Mouse (Mus musculus) layer of hippocampus, adult 18-20 months (tissue): ENCODE data around the gene Camta1. TPM values are rescaled to one million over a fixed set of nuclear protein-coding genes. Genes with fewer than 3 reads are reported as not detected.

ENCODE experiments used
- DNase-seq, 2 experiments: peaks; one replicate each; pipeline ENCODE4 v3.0.0; 2022; ENCODE audit warnings: low spot score in 2 of 2
- total RNA-seq, 2 experiments: library from RNA; stranded (reverse); gene quantifications; 2 replicates each; pipeline ENCODE4 v1.2.3; 2021

Camta1 gene
- total RNA-seq, 2 experiments from 2014 or later, result 279 to 302 TPM

DNA sequence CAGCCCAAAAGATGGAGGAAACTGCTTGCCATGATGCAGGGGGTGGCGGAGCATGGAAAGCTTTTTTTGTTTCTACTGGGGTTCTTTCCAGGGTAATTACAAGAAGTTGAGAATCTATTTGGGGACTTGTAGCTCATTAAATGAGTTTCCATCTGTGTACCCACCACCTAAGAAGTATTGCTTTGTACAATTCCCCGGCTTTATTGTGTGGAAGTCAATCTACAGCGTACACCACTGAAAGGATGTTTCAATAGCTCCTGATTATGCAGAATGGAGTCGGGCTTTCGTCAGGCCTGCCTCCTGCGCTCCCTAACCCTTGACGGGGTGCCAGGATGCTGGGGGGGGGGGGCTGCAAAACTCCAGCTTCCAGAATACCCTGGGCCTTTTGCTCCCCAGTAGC is 167.1 kb downstream of the Camta1 start:
- no peak for DNase-seq

DNA sequence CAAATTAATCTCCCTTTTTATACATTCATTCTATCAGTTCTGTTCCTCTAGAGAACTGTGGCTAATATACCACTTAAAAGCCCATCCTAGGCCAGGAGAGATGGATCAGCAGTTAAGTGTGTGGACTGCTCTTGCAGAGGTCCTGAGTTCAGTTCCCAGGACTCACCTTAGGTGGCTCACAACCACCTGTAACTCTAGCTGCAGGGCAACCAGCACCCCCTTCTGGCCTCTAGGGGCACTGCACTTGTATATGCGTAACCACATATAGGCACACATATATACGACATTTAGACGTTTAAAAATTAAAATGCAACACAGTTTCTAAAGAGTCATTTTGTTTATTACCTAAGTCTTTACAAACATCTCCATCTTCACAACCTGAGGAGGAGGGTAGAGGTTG is 167.6 kb downstream of the Camta1 start:
- no peak for DNase-seq

DNA sequence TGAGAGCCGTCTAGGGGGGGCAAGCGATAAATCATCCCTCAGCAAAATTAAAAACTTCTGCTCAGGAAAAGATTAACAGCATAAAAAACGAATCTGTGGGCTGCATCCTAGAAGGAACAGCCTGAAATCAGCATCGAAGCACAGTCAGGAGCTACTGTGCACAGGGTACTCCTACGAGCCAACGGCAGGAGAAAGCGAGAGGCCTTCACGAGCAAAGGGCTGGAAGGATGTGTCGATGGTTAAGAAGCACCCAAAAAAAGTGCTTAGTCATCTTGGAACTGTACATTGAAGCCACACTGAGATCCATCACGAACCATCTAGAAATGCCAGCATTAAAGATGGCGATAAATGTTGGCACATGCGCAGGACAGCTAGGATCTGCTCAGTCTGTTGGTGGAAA is 171.6 kb downstream of the Camta1 start:
- peak in 1 of 2 experiments; percentile 33 for DNase-seq

DNA sequence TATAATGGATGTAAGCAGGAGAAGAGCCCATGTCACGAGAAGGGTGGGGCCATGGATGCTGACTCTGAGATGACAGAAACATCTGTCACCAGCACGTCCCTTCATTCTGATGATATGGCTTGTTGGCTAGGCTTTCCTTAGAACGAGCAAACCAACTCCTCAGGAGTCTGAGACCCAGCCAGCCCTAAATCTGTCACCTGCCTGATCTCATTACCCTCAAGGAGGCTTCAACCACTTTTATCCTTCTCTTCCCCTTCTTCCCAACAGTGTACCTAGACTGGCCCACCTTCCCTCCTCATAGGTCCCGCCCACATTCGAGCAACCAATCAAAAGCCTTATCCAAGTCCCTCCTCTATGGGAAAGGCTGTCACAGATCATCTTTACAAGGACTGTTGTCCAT is 173.5 kb downstream of the Camta1 start:
- no peak for DNase-seq

DNA sequence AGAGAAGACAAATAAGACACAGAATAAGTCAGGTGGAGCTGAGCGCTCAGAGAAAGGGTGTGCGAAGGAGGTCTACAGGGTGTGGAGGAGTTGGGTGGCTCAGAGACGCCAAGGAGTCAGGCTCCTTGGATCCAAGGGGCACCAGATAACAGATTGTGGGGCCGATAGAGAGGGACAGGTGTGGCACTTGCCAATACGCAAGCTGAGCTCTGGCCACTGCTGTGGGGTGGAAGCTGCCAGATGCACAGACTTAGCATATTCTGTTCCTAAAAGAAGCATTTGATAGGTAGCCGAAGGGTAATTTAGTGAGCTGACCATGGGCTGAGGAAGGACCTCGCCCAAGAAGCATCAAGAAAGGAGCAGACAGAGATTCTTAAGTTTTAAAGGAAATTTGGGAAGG is 177.1 kb downstream of the Camta1 start:
- DNase-seq, result no peak

DNA sequence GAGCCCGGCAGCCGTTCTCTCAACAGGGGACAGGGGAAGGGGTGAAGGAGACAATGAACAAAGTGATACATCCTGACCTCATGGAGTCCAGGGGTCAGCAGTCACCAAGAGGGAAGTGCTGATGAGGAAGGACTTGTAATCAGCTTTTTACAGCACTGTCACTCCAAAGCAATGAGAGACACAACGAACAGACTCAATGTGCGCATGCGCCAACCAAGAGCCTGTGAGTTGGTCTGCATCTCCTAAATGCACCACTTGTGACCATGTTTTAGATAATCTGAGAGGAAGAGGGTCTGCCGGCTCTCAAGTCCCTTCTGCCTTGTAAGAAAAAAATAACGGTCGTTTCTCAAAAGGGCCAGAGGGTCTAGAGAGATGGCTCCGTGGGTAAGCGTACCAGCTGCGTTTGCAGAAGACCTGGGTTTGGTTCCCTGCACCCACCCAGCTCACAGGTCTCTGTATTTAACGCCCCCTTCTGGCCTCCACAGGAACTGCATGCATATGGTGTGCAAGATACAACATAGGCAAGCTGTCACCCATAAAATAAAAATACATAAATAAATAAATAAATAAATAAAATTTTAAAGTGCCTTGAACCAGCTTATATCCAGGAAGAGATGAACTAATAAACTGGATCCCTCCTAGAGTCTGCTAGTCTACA is 178.7 kb downstream of the Camta1 start:
- DNase-seq, result no peak

DNA sequence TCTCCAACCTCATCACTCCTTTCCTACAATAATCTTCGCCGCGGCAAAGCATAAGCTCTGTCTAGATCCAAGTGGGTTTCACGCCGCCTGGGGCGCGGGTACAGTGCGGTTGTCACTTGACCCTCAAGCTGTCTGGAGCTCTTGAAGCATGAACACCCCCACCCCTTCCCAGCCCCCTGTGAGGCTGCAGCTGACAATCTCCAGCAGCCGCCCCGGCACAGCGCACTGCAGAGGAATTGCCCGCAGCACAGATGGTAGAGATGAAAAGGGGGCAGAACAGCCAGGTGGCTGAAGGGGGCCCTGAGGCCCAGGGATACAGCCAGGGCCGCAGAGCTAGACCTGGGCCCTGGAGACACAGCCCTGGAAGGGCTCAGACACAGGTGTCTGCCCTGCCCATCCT is 189.2 kb downstream of the Camta1 start:
- DNase-seq, result no peak

DNA sequence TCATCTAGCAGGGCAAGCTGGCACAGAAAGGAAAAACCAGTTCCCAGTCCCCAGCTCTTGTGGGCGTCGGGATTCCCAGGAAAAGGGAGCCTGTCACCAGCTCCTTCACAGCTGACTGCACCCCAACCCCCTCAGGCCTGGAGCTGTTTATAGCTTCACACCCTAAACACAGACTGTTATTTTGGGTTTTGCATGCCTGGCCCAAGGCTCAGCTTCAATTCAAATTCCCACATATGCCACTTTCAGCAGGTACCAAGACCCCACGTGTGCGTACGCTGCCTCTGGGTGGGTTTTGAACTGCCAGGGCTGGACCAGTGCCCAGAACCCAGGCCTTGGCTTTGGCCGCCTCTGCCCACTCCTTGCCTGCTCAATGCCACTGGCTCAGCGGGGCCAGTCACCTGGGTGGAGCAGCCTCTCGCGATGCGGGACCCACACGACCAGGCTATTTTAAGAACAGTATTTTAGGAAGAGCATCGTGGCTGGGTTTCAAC is 195.2 kb downstream of the Camta1 start:
- DNase-seq, result peak in 1 of 2 experiments; percentile 27

DNA sequence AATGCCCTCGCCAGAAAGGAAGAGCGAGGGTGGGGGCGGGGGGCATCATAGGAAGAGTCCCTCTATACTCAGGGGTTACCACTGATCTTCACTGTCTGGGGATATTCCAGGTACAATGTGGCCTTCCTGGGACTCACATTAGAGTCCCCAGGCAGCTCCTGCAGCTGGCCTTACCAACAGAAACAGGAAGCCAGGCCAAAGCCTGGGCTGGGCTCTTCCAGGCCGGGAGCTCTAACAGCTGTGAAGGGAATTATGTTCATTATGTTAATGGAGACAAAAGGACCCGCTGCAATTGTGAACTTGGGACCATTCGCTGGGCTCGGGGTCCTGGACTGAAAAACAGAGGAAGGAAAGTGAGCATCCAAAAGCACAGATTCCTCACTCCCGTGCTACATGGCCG is 200.2 kb downstream of the Camta1 start:
- DNase-seq, result no peak

DNA sequence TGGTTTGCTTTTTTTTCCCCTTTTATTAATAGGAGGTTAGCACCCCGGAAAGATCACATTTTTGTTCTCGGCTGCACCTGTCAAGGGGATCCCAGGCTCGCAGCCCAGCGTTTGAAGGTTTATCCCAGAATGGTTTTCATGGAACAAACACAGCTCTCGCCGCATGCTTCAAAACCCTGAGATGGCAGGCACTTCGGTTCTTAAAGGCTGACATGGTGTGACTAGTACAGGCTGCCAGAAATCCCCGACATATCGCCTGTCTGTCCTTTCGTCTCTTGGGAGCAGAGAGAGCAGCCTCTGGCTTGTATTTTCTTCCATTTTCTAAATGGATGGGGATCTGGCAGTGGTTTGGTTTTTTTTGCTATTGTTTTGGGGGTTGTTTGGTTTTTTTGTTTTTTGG is 205.2 kb downstream of the Camta1 start:
- DNase-seq, result no peak

DNA sequence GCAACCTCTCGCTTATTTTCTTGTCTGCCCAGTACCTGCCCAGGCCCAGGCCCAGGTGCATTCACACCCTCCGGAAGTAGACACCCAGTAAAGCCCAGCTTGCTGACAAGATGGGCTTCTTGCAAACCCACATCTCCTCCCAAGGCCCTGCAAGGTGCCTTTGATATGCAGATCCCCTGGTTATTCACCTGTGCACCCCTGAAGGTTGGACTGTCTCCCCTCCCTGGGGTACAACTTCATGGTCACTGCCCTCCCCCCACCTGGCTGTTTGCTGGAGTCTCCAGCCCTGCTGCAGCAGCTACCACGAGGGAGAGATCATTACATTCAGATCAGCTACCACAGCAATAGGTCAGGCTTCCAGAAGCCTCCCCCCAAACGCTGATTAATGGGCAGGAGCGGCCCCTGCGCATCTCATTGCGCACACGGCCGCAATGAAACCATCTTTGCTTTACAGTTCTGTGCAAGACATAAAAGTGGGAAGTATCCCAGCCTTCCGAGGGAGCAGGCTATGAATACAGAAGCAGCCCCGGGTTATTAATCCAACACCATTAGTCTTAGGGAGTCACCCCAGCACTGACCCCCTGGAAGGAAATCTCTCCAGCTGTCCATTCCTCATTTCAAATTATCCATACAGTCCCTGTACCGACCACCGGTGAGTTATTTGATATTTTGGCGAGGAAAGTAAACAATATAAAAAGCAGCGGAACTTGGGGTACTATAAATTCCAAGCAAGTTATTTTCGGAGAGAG is 205.9 kb downstream of the Camta1 start:
- DNase-seq, result no peak

DNA sequence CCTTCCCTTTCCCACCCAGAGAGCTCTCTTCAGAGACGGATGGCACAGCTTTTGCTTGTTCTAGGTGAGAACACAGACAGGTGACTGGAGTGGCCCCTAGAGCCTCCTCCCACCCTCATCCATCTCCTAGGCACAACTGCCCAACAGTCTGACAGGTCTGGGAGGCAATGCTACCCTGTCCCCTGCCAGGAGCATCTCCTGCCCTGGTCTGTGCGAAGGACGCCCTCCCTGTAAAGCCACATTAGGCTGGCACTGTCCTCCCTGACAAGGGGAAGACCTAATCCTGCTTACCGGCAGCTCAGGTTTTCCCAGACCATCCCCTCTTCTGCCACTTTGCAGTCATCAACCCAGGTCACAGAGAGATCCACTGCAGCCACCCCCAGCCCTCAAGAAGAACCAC is 206.4 kb downstream of the Camta1 start:
- no peak for DNase-seq

DNA sequence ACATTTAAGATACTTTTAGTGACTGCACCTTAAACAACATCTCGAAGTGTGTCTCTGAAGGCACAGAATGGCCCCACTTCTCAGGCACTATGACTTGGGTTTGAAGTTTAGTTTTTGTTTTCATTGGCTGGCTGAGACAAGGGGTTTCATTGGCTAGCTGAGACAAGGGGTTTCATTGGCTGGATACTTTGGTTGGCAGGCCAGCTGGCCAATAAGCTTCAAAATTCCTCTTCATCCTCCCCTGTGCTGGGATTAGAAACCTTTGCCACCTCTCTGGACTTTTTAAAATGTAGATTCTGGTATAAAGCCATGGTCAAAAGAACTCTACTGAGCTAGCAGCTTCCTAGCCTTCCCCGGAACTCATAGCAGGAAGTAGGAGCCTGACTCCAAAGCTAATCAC is 219.3 kb downstream of the Camta1 start:
- DNase-seq, result no peak

DNA sequence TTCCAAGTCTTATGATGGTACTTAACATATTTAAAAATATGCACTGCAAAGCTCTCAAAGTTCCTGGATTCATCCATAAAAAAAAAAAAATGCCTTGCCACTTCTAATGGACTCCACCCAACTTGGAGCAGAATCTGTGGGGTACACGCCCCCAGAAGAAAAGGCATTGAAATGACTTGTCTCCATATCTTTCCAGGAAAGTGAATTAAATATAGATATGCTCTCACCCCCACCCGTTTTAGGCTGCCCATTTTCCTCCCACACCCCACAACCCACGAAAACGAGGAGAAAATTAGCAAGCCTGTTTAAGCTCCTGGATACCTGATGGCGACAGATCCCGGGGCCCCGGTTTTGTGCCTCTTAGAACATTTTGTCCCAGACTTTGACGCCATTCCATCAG is 220.7 kb downstream of the Camta1 start:
- DNase-seq, result no peak

DNA sequence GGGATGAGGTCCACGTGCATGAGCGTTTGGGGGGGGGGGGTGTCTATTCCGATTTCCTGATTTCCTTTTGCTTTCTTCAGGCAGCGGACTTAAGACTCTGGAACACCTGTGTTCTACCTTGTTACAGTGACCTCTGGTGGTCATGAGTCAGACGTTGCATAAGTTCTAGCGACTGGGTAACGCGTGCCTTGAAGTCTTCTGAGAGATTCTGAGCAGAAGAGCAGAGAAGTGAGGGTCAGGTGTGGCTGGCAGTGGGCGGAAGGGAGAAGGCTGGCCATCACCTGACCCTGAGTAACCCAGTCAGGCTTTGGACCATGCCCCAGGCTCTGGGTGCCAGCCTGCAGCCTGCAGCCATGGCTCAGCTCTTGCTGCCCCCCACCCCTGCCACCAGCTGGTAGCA is 222.7 kb downstream of the Camta1 start:
- no peak for DNase-seq

DNA sequence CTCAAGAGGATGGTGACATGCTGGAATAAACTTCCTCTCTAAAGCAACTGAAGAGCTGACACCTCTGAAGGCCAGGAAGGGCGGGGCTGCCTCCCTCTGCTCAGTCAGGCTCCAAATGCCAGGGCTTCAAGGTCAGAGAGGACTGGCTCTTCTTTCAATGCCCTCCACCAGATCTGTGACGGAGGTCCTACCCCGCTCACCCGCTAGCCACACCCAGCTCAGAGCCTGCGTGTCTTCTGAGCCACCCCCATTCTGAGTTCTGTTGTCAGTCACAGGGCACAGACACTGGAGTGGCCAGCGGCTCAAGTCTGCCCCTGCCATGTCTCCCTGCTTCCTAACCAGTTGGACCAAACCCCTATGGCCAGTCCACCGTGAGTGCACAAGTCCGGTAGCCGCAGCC is 224.3 kb downstream of the Camta1 start:
- no peak for DNase-seq

DNA sequence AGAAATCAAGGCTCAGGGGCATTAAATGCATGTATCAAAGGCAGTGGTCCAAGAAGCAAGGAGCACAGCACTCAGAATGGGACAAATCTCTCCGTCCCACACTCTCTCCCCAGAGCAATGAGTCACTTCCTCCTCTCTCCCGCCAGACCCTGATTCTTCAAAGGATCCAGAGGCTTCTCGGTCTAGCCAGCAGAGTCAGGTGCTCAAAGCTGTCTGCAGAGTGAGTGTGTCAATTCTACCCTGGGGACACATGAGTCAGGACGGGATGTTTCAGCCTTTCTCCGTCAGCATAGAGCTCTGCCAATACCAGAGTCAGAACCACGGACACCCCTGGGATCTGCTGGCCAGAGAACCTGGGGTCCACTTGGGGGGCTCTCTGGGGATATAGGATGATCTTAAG is 226.9 kb downstream of the Camta1 start:
- no peak for DNase-seq

DNA sequence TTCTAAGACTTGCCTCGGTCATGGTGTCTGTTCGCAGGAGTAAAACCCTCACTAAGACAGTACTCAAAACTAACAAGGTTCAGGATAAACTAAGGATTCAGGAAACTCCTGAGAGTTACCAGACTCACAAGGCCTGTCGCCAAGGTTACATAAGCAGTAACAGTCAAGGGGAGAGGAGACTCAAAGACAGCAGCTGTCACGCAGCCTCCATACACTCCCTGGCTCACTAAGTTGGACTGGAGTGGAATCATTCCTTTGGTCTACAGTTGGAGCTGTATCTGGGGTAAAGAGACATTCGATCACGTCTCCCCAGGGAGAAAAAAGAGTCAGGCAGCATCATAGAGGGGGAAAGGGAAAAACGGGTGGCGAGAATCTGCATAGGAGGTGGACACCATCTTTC is 227.9 kb downstream of the Camta1 start:
- no peak for DNase-seq

DNA sequence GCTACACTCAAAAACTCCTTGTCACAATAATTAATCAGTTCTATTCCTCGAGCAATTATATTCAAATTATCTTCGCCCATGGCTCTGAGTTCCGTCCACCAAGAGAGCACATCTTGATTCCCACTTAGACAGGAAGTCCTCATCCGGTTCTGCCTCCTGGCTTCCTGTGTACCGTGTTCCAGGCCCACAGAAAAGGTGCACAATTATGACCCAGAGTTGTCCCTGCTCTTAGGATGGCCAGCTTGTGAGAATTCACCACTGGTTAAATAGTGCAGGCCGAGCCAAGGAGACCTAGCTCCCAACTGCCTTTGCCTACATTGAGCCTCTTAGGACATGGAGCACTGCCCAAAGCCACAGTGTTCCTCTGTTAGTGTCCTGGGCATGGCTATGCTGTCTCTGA is 229.4 kb downstream of the Camta1 start:
- no peak for DNase-seq

DNA sequence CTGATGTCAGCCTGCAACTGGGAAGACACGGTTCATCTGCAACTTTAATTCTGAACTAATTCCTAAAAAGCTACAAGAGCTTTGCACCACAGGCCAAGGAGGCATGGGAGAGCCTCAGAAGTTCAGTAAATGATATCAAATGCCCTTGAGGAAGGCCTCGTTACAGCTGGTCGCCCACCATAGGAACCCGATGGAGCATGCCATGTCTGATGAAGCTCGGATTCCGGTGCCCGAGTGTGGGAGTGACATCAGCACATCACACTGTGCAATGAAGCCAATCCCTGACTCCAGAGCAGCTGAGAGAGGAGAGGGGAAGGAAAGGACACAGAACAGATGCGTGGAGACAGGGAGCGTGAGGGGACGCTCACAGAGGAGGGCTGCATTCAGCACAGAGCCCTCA is 231.0 kb downstream of the Camta1 start:
- DNase-seq, result no peak

DNA sequence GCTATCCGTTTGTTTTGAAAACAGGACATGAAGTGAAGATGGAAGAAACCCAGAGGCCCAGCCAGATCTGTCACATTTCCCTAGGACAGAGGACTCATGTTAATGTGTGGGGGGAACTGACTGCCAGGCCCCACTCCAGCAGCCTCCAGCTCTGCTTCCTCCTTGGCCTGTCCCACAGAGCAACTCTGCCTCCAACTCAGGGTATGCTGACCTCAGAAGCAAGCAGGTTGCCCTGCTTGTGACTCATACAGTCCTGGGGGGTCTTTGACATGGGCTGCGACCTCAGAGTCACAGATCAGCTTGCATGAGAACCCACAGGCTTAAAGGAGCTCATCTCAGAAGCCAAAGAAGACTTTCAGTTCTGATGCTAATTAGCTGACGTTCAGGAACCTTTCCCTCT is 231.4 kb downstream of the Camta1 start:
- DNase-seq, result no peak

DNA sequence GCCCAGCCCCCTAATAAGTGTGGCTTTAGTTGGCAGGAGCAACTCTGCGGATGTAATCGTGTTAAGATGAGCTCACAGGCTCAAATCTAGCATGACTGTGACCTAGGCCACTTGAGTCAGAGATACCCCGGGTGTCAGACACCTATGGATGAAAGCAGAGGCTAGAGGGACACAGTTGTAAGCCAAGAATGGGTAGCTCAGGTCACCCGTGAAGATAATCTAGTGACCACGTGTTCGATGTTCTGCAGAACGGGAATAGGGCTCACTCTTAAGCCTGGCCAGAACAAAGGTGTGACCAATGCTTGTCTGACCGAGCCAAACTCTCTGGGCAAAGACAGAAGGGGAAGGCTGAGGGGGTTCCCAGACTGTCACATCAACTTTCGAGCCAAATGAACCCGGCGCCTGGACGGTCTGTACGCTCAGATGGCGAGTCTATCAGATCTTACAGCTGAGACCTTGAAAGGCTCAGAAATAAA is 242.1 kb downstream of the Camta1 start:
- DNase-seq, result no peak
